Mouse (Mus musculus) c-Kit-positive CD71-negative TER-119-negative erythroid progenitor cells, embryonic 14.5 days (primary cell): ENCODE results near the gene B3gnt3.

Source experiments
- DNase-seq: peaks from one replicate; pipeline ENCODE4 v3.0.0-alpha.2; 2013; ENCODE audit warnings: low read depth

B3gnt3 gene

GRCm38 (mm10) chr8:71678216-71678615 is 23.4 kb downstream of the B3gnt3 start:
- DNase-seq: no peak

- DNase-seq: no peak
Measured at GRCm38 (mm10) chr8:71677555-71677954, 24.0 kb downstream of the B3gnt3 start.

GRCm38 (mm10) chr8:71676803-71677202 is 24.8 kb downstream of the B3gnt3 start:
- no peak for DNase-seq

GRCm38 (mm10) chr8:71676020-71676741 is 25.4 kb downstream of the B3gnt3 start, which contains the start of gene Jak3:
Gene Jak3, plus strand, starts transcription at chr8:71676296.
- peak; percentile 53 for DNase-seq

GRCm38 (mm10) chr8:71675456-71676019 is 26.1 kb downstream of the B3gnt3 start:
- DNase-seq: no peak

GRCm38 (mm10) chr8:71674071-71674470 is 27.5 kb downstream of the B3gnt3 start:
- DNase-seq: no peak

GRCm38 (mm10) chr8:71672168-71672735 is 29.3 kb downstream of the B3gnt3 start:
- no peak for DNase-seq

GRCm38 (mm10) chr8:71671549-71671965 is 30.0 kb downstream of the B3gnt3 start, which contains the start of gene Unc13a:
Gene Unc13a, minus strand, starts transcription at chr8:71671757.
- peak; percentile 73 for DNase-seq

- DNase-seq: no peak
Measured at GRCm38 (mm10) chr8:71670621-71671548, 30.7 kb downstream of the B3gnt3 start.

GRCm38 (mm10) chr8:71670198-71670597 is 31.4 kb downstream of the B3gnt3 start:
- DNase-seq: no peak

GRCm38 (mm10) chr8:71668220-71668975 is 33.2 kb downstream of the B3gnt3 start:
- DNase-seq: no peak

GRCm38 (mm10) chr8:71667256-71667655 is 34.3 kb downstream of the B3gnt3 start:
- no peak for DNase-seq

- no peak for DNase-seq
Measured at GRCm38 (mm10) chr8:71666855-71667254, 34.7 kb downstream of the B3gnt3 start.

- DNase-seq: peak; percentile 70
Measured at GRCm38 (mm10) chr8:71665331-71666130, 36.1 kb downstream of the B3gnt3 start.

GRCm38 (mm10) chr8:71660325-71661120 is 41.1 kb downstream of the B3gnt3 start:
- DNase-seq: peak; percentile 84

- DNase-seq: no peak
Measured at GRCm38 (mm10) chr8:71659751-71660150, 41.8 kb downstream of the B3gnt3 start.

GRCm38 (mm10) chr8:71658515-71659049 is 43.0 kb downstream of the B3gnt3 start:
- no peak for DNase-seq

GRCm38 (mm10) chr8:71657816-71658215 is 43.8 kb downstream of the B3gnt3 start:
- DNase-seq: no peak

GRCm38 (mm10) chr8:71654600-71654999 is 47.0 kb downstream of the B3gnt3 start:
- DNase-seq: no peak
